Mouse (Mus musculus) MEL (cell line): ENCODE measurements around the gene Elof1. TPM values are rescaled to one million over a fixed set of nuclear protein-coding genes. Genes with fewer than 3 reads are reported as not detected.

Experiments used
- DNase-seq: peaks from one replicate; pipeline ENCODE4 v3.0.0; 2011; ENCODE audit warnings: low read depth, low spot score
- H3K27ac ChIP-seq: 2 replicates; pipeline ENCODE4 v1.5.1; 2012; ENCODE audit warnings: low read depth, mild to moderate bottlenecking, control low read depth, low read length, moderate library complexity; ENCODE audit not compliant: control insufficient read depth
- H3K27me3 ChIP-seq, 2 experiments: fragments of 150-350 bp in 1 of 2; sonication (generic) in 1 of 2; 2 replicates each; pipeline ENCODE4 v1.6.1; 2012; ENCODE audit warnings: low read length in 2 of 2, mild to moderate bottlenecking in 2 of 2, improper control_type of control experiment in 1 of 2, moderate library complexity in 1 of 2; ENCODE audit not compliant: insufficient read depth in 2 of 2, control insufficient read depth in 1 of 2
- H3K36me3 ChIP-seq, 2 experiments: 2 replicates each; pipeline ENCODE4 v1.6.1; 2012 to 2014; ENCODE audit warnings: low read length in 2 of 2, improper control_type of control experiment in 1 of 2, inconsistent platforms in 1 of 2, mild to moderate bottlenecking in 1 of 2; ENCODE audit not compliant: insufficient read depth in 2 of 2, control insufficient read depth in 1 of 2
- H3K4me1 ChIP-seq, 2 experiments: fragments of 150-350 bp in 1 of 2; sonication (generic) in 1 of 2; 2 replicates each; pipeline ENCODE4 v1.6.1; 2012; ENCODE audit warnings: low read length in 2 of 2, improper control_type of control experiment in 1 of 2, mild to moderate bottlenecking in 1 of 2; ENCODE audit not compliant: insufficient read depth in 2 of 2, control insufficient read depth in 1 of 2
- H3K4me3 ChIP-seq, 2 experiments: fragments of 150-350 bp in 1 of 2; sonication (generic) in 1 of 2; 2 replicates each; pipeline ENCODE4 v1.5.1; 2012; ENCODE audit warnings: low read depth in 2 of 2, low read length in 2 of 2, mild to moderate bottlenecking in 2 of 2, moderate library complexity in 2 of 2, control low read depth in 1 of 2, improper control_type of control experiment in 1 of 2; ENCODE audit not compliant: control insufficient read depth in 1 of 2, insufficient read depth in 1 of 2
- H3K79me2 ChIP-seq: 2 replicates; pipeline ENCODE4 v1.6.1; 2012; ENCODE audit warnings: mild to moderate bottlenecking, low read length, moderate library complexity; ENCODE audit not compliant: control insufficient read depth, poor library complexity, insufficient read depth
- H3K9ac ChIP-seq: 2 replicates; pipeline ENCODE4 v1.6.1; 2012; ENCODE audit warnings: low read depth, mild to moderate bottlenecking, control low read depth, low read length, moderate library complexity; ENCODE audit not compliant: control insufficient read depth, poor library complexity, severe bottlenecking
- H3K9me3 ChIP-seq: fragments of 150-350 bp; sonication (generic); replicated peaks from 2 replicates; pipeline ENCODE4 v1.6.1; 2012; ENCODE audit warnings: mild to moderate bottlenecking, low read length, improper control_type of control experiment, moderate library complexity; ENCODE audit not compliant: insufficient read depth
- BHLHE40 ChIP-seq: IDR thresholded peaks from 2 replicates; pipeline ENCODE4 v1.6.1; 2012; ENCODE audit warnings: low read depth, mild to moderate bottlenecking, inconsistent platforms, low read length, improper control_type of control experiment, borderline replicate concordance
- CHD1 ChIP-seq: IDR thresholded peaks from 2 replicates; pipeline ENCODE4 v1.6.1; 2012; ENCODE audit warnings: low read depth, mild to moderate bottlenecking, inconsistent platforms, low read length, improper control_type of control experiment
- CHD2 ChIP-seq: IDR thresholded peaks from 2 replicates; pipeline ENCODE4 v1.6.1; 2011; ENCODE audit warnings: low read length, improper control_type of control experiment
- EP300 ChIP-seq, 2 experiments: IDR thresholded peaks; 2 replicates each; pipeline ENCODE4 v1.6.1; 2011; ENCODE audit warnings: improper control_type of control experiment in 2 of 2, low read length in 2 of 2, low read depth in 1 of 2, mild to moderate bottlenecking in 1 of 2
- GABPA ChIP-seq: IDR thresholded peaks from 2 replicates; pipeline ENCODE4 v1.6.1; 2012; ENCODE audit warnings: low read depth, mild to moderate bottlenecking, inconsistent platforms, low read length, improper control_type of control experiment, moderate library complexity
- HCFC1 ChIP-seq: IDR thresholded peaks from 2 replicates; pipeline ENCODE4 v1.6.1; 2012; ENCODE audit warnings: low read depth, mild to moderate bottlenecking, inconsistent platforms, low read length, improper control_type of control experiment, moderate library complexity
- JUND ChIP-seq: IDR thresholded peaks from 2 replicates; pipeline ENCODE4 v1.6.1; 2011; ENCODE audit warnings: low read depth, mild to moderate bottlenecking, improper control_type of control experiment, low read length
- KAT2A ChIP-seq: conservative IDR thresholded peaks from 2 replicates; pipeline ENCODE4 v1.6.1; 2012; ENCODE audit warnings: low read depth, low read length, improper control_type of control experiment, inconsistent platforms
- MAFK ChIP-seq: IDR thresholded peaks from 2 replicates; pipeline ENCODE4 v1.6.1; 2011; ENCODE audit warnings: low read depth, mild to moderate bottlenecking, low read length, improper control_type of control experiment, borderline replicate concordance
- MAZ ChIP-seq: IDR thresholded peaks from 2 replicates; pipeline ENCODE4 v1.6.1; 2012; ENCODE audit warnings: low read depth, mild to moderate bottlenecking, inconsistent platforms, low read length, improper control_type of control experiment
- MEF2A ChIP-seq: IDR thresholded peaks from 2 replicates; pipeline ENCODE4 v1.6.1; 2014; ENCODE audit warnings: low read depth, mild to moderate bottlenecking, inconsistent platforms, low read length, improper control_type of control experiment; ENCODE audit not compliant: poor library complexity, insufficient replicate concordance, severe bottlenecking; ENCODE audit errors: extremely low read depth
- MXI1 ChIP-seq: IDR thresholded peaks from 2 replicates; pipeline ENCODE4 v1.6.1; 2011; ENCODE audit warnings: mild to moderate bottlenecking, low read depth, low read length, improper control_type of control experiment
- NELFE ChIP-seq: IDR thresholded peaks from 2 replicates; pipeline ENCODE4 v1.6.1; 2011; ENCODE audit warnings: low read depth, low read length, improper control_type of control experiment
- POLR2A ChIP-seq, 2 experiments: IDR thresholded peaks; 2 replicates each; pipeline ENCODE4 v1.6.1; 2011 to 2012; ENCODE audit warnings: low read length in 2 of 2, mild to moderate bottlenecking in 2 of 2, control low read depth in 1 of 2, improper control_type of control experiment in 1 of 2, low read depth in 1 of 2, moderate library complexity in 1 of 2; ENCODE audit not compliant: control insufficient read depth in 1 of 2, insufficient read depth in 1 of 2, poor library complexity in 1 of 2
- POLR2AphosphoS2 ChIP-seq: IDR thresholded peaks from 2 replicates; pipeline ENCODE4 v1.6.1; 2011; ENCODE audit warnings: low read length, improper control_type of control experiment
- POLR2AphosphoS5 ChIP-seq: IDR thresholded peaks from 2 replicates; pipeline ENCODE4 v1.6.1; 2012; ENCODE audit warnings: low read depth, borderline replicate concordance, mild to moderate bottlenecking, inconsistent platforms, low read length, moderate library complexity, mixed read lengths
- RAD21 ChIP-seq: IDR thresholded peaks from 2 replicates; pipeline ENCODE4 v1.6.1; 2011; ENCODE audit warnings: mild to moderate bottlenecking, low read depth, low read length, improper control_type of control experiment
- SIN3A ChIP-seq: IDR thresholded peaks from 2 replicates; pipeline ENCODE4 v1.6.1; 2012; ENCODE audit warnings: low read length, improper control_type of control experiment, inconsistent platforms
- SMC3 ChIP-seq: IDR thresholded peaks from 2 replicates; pipeline ENCODE4 v1.6.1; 2011; ENCODE audit warnings: low read depth, low read length, improper control_type of control experiment
- TBP ChIP-seq: IDR thresholded peaks from 2 replicates; pipeline ENCODE4 v1.8.0; 2011; ENCODE audit warnings: low read depth, low read length, improper control_type of control experiment
- TCF12 ChIP-seq: IDR thresholded peaks from 2 replicates; pipeline ENCODE4 v1.6.1; 2014; ENCODE audit warnings: low read depth, mild to moderate bottlenecking, inconsistent platforms, low read length, improper control_type of control experiment, moderate library complexity
- UBTF ChIP-seq: IDR thresholded peaks from 2 replicates; pipeline ENCODE4 v1.6.1; 2012; ENCODE audit warnings: low read depth, mild to moderate bottlenecking, inconsistent platforms, low read length, improper control_type of control experiment, moderate library complexity, borderline replicate concordance; ENCODE audit not compliant: insufficient read depth
- USF2 ChIP-seq, 2 experiments: IDR thresholded peaks; 2 replicates each; pipeline ENCODE4 v1.6.1; 2011 to 2012; ENCODE audit warnings: improper control_type of control experiment in 2 of 2, low read length in 2 of 2, borderline replicate concordance in 1 of 2, inconsistent platforms in 1 of 2, low read depth in 1 of 2, mild to moderate bottlenecking in 1 of 2; ENCODE audit not compliant: insufficient read depth in 1 of 2
- ZC3H11A ChIP-seq: IDR thresholded peaks from 2 replicates; pipeline ENCODE4 v1.6.1; 2012; ENCODE audit warnings: low read depth, mild to moderate bottlenecking, inconsistent platforms, low read length, improper control_type of control experiment
- ZMIZ1 ChIP-seq: IDR thresholded peaks from 2 replicates; pipeline ENCODE4 v1.6.1; 2012; ENCODE audit warnings: low read depth, mild to moderate bottlenecking, inconsistent platforms, low read length, improper control_type of control experiment, moderate library complexity
- ZNF384 ChIP-seq: IDR thresholded peaks from 2 replicates; pipeline ENCODE4 v1.6.1; 2012; ENCODE audit warnings: low read depth, mild to moderate bottlenecking, inconsistent platforms, low read length, improper control_type of control experiment
- polyA plus RNA-seq, 2 experiments: library from polyadenylated mRNA; stranded (reverse) in 1 of 2; unstranded in 1 of 2; fragments of >175 nt in 1 of 2; fragments of >200 nt in 1 of 2; gene quantifications; 2 replicates each; pipeline versions ENCODE4 v1.2.1 to v1.2.4; 2012; ENCODE audit warnings: low replicate concordance in 2 of 2, low read depth in 1 of 2; ENCODE audit not compliant: insufficient read length in 2 of 2, insufficient read depth in 1 of 2, missing spikeins in 1 of 2
- total RNA-seq: library from RNA; depleted of rRNA; stranded (reverse); fragments of 300-350 nt; gene quantifications from 2 replicates; pipeline ENCODE4 v1.2.3, GENCODE M21; 2012

The Elof1 gene
- total and polyA plus RNA-seq, 3 experiments = 421 to 505 TPM; not detected in 1

GRCm38 (mm10) chr9:22125246-22126027, 8.5 kb upstream of the Elof1 start (continued):
- TF ChIP-seq MAFK (no peak), SMC3 (peak; percentile 6; the same call in 1 of the 2 replicates), SIN3A (no peak; the same call in 1 of the 2 replicates)

- Histone ChIP-seq H3K27ac (no peak overlapping the region), H3K4me3 (no peak overlapping the region), H3K79me2 (no peaks in the 10 kb centered on the region), H3K9me3 (no peaks in the 10 kb centered on the region), H3K9ac (no peak overlapping the region), H3K36me3 (peaks cover 0 to 25% of the 10 kb centered on the region in 2 experiments; a peak in 2 of 4 replicates), H3K27me3 (no peaks in the 10 kb centered on the region), H3K4me1 (peaks cover 25 to 38% of the 10 kb centered on the region in 2 experiments)
- DNase-seq = no peak
- TF ChIP-seq KAT2A (no peak), EP300 (IDR thresholded peaks at IDR 0.05; ENCODE audit: low read depth in 1 of 2, low read length in 2 of 2) (no peak), GABPA (no peak), POLR2AphosphoS5 (no peak), TBP (peak; percentile 69), CHD1 (no peak)
- TF ChIP-seq, all 39 proteins: peak for 1
Measured at GRCm38 (mm10) chr9:22124169-22124568, 7.2 kb upstream of the Elof1 start.

DNA sequence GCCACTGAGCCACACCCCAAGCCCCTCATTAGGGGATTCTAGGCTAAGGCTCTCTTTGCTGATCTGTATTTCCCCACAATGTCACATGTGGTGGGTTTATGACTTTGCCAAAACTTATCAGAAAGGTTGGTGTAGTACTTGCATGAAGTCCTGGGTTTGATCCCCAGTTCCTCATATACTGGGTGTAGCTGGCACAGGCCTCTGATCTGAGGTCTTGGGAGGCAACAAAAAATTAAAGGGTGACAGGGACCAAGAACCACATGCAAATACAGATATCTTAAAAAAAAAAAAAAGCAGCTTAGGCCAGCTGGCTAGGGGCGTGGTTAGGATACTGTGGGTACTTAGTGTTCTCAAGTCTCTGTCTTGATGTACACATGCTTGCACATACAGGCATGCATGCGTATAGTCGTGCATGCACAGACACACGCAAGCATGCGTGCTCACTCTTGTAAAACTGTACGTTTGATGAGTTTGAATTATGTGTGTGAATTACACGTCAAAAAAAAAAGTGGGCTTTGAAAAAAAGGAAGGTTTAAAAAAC, 6.2 kb upstream of the Elof1 start:
- peaks cover 25 to 41% of the 10 kb centered on the region in 2 experiments for H3K4me1 ChIP-seq
- TF ChIP-seq BHLHE40 = peak; percentile 86
- peak; percentile 73 for TF ChIP-seq TCF12
- no peak for TF ChIP-seq POLR2AphosphoS2
- no peak for TF ChIP-seq MAZ
- TF ChIP-seq EP300 (IDR thresholded peaks at IDR 0.05; ENCODE audit: low read depth in 1 of 2, low read length in 2 of 2) = peak; percentile 46 to 67
- no peak for TF ChIP-seq RAD21
- TF ChIP-seq HCFC1 = peak; percentile 19
- 0 out of 2 replicates have a peak, but pooled peaks have one; percentile 21 for TF ChIP-seq UBTF
- TF ChIP-seq USF2 (IDR thresholded peaks at IDR 0.05; ENCODE audit: borderline replicate concordance in 1 of 2, insufficient read depth in 1 of 2, low read depth in 1 of 2, low read length in 2 of 2) = no peak
- no peak for TF ChIP-seq CHD2
- TF ChIP-seq MAFK = 0 out of 2 replicates have a peak, but pooled peaks have one; percentile 29
- TF ChIP-seq NELFE = no peak
- TF ChIP-seq POLR2A (IDR thresholded peaks at IDR 0.05; ENCODE audit: control insufficient read depth in 1 of 2, insufficient read depth in 1 of 2, low read depth in 1 of 2, low read length in 2 of 2, poor library complexity in 1 of 2) = no peak
- TF ChIP-seq JUND = no peak
- TF ChIP-seq CHD1 = no peak
- TF ChIP-seq SIN3A = peak; percentile 92
- peak; percentile 99 for TF ChIP-seq ZNF384
- no peak for TF ChIP-seq ZC3H11A
- peak; percentile 92 for TF ChIP-seq MXI1
- TF ChIP-seq POLR2AphosphoS5 = no peak
- no peak for TF ChIP-seq MEF2A
- TF ChIP-seq TBP = peak; percentile 68
- no peak for TF ChIP-seq ZMIZ1

More for the DNA sequence above, 6.2 kb upstream of the Elof1 start:
- peaks cover 0 to 25% of the 10 kb centered on the region in 2 experiments; a peak in 2 of 4 replicates for H3K36me3 ChIP-seq
- H3K27me3 ChIP-seq = no peaks in the 10 kb centered on the region
- H3K9ac ChIP-seq = no peak overlapping the region
- H3K27ac ChIP-seq = peak overlapping the region; percentile 41; the same call in 1 of the 2 replicates
- DNase-seq = peak; percentile 90
- no peak overlapping the region for H3K4me3 ChIP-seq
- H3K9me3 ChIP-seq = no peaks in the 10 kb centered on the region
- no peaks in the 10 kb centered on the region for H3K79me2 ChIP-seq
